Mouse (Mus musculus) layer of hippocampus, adult 2 months (tissue): Measurements from ENCODE around the gene Nrp1. TPM values are rescaled to one million over a fixed set of nuclear protein-coding genes. Genes with fewer than 3 reads are reported as not detected.

Experiments
- DNase-seq, 2 experiments: peaks; one replicate each; pipeline ENCODE4 v3.0.0; 2022; ENCODE audit warnings: low spot score in 2 of 2
- H3K27ac ChIP-seq: fragments of 200-600 bp; 2 replicates; pipeline ENCODE4 v1.8.1; 2022
- H3K4me3 ChIP-seq: fragments of 200-600 bp; 2 replicates; pipeline ENCODE4 v1.8.1; 2022; ENCODE audit warnings: mild to moderate bottlenecking
- CTCF ChIP-seq: fragments of 200-600 bp; conservative IDR thresholded peaks from 2 replicates; pipeline ENCODE4 v1.8.1; 2022; ENCODE audit warnings: antibody characterized with exemption, mild to moderate bottlenecking, moderate library complexity
- long read RNA-seq, 2 experiments: library from polyadenylated mRNA; stranded (forward); transcript quantifications; one replicate each; pipeline ENCODE4 v2.0.0; 2021; ENCODE audit warnings: borderline mapping rate in 2 of 2
- total RNA-seq, 2 experiments: library from RNA; stranded (reverse); gene quantifications; 2 replicates each; pipeline ENCODE4 v1.2.3; 2021

Nrp1 gene
- 100 to 1,000 TPM in 1 of 2 experiments, 10 to 100 TPM in 1; 98.8 to 106 TPM for total RNA-seq
- long read RNA-seq, experiment 1, transcript Nrp1-201 (17 exons, 3,597 nt) = major isoform, 27 of 46 reads
- long read RNA-seq, experiment 1, partial matches to known transcripts = 4 of 46 reads
- long read RNA-seq, experiment 1, other reads (novel, unspliced or antisense) = 15 of 46 reads
- long read RNA-seq, experiment 2, transcript Nrp1-201 (17 exons, 3,597 nt) = major isoform, 41 of 67 reads
- long read RNA-seq, experiment 2, partial matches to known transcripts = 12 of 67 reads
- long read RNA-seq, experiment 2, other reads (novel, unspliced or antisense) = 14 of 67 reads

DNA sequence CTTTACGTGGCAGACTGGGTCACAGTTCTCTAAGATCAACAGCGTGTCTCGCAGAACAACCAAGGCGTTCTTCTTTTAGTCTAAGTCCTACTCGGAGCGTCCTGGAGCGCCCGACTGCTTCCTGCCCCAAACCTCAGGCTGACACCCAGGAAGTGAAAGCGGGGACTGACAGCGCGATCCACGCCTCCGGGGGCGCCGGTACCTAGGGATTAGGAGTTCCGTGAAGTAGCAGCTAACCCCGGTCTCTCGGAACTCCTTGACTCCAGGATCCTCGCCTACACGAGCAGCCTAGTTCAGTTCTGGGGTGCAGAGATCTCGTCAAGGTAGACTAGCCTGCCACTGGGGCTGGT is at the start of gene Nrp1:
TSS of gene Nrp1 (plus strand) at position 199 of the 350 bp plus-strand sequence.
- Histone ChIP-seq H3K4me3 (peak within 1 kb of the TSS; percentile 88), H3K27ac (peak within 1 kb of the TSS; percentile 98)
- TF ChIP-seq CTCF = no peak
- no peak for DNase-seq

DNA sequence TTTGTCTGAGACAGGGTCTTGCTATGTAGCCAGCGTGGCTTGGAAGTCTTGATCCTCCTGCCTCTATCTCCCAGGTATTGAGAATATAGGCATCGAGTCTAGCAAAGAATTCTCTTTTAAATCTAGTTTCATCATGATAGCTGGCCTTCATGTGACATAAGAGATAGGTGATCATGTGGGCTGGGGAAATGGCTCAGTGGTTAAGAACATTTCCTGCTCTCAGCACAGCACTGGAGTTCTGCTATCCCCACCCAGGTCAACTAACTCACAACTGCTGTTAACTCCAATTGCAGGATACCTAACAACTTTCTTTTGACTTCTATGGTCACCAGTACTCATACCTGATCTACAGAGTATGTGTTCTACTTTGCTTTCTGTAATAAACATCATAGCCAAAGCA is 37.6 kb upstream of the Nrp1 start:
- no peak overlapping the region for H3K4me3 ChIP-seq
- DNase-seq = no peak
- H3K27ac ChIP-seq = no peak overlapping the region
- no peak for TF ChIP-seq CTCF

DNA sequence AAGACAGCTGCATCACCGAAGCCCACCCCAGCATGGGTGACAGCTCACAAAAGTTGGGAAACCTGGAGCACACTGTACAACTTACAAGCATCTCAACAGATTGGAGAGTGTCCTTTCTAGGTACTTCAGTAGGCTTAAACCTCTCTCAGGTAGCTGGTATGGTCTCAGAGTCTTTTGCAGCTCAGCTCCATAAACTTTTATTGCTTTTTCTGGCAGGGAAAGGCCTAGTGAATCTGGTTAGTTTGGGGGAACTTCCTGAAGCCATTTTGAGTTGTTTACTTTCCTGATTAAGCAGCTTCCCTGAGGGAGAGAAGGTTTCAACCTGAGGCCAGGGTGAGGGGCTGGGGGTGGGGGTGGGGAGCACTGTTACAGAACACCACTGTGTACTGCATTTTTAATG is 31.1 kb upstream of the Nrp1 start:
- Histone ChIP-seq H3K4me3 (no peak overlapping the region), H3K27ac (no peak overlapping the region)
- TF ChIP-seq CTCF = no peak
- no peak for DNase-seq

DNA sequence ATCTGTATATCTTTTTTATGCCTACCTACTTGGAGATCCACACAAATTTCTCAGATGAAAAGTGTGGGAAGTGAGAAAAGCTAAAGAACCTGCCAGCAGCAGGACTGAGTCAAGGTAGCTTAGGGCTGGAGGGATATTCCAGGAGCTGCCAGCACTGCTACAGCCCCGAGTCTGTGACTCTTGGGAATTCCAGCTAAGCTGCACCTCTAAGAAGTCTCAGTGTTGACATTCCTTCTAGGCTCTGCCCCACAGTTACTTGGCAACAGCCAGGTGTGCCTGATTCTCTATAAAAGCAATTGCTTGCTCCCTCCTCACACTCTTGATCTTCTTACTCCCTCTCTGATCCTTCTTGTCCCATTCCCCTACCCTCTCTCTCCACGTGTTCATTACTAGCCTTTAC is 30.5 kb upstream of the Nrp1 start:
- H3K4me3 ChIP-seq = no peak overlapping the region
- DNase-seq = no peak
- H3K27ac ChIP-seq = no peak overlapping the region
- TF ChIP-seq CTCF = no peak

DNA sequence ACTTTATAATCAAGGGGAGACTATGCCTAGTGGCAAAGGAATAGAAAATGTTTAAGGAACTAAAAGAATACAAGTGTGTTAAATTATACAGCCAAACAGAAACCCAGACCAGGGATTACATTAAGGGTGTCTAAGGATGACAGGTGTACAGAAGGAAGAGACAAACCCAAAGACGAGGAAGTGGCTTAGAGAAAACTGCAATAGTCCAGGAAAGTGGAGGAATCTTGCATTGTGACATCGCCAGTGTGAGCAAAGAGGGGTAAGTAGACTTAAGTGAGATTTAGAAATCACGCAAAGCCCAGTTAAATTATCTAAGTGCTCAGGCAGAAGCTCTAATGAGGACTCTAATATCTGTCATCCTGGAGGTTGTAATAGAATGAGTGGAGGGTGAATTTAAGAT is 28.9 kb upstream of the Nrp1 start:
- no peak for TF ChIP-seq CTCF
- Histone ChIP-seq H3K4me3 (no peak overlapping the region), H3K27ac (no peak overlapping the region)
- no peak for DNase-seq

DNA sequence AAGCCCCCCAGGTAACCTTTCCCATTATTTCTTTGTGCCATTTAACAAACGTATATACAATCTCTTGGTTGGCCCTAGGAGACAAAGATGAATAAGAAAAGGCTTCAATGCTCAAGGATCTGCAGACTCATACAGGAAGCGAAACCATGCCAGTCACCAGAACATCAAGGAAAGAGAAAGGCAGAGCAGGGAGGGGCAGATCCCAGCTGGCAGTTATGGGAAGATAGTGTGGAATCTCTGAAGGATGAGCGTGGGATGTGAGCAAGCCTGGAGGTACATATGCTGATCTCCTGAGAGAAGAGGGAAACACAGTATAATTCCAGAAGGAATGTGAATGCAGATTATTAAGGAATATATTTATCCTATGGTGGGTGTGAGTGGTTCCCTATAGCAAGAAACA is 22.4 kb upstream of the Nrp1 start:
- H3K27ac ChIP-seq = 0 out of 2 replicates have a peak overlapping the region, but pooled peaks have one; percentile 23
- no peak for TF ChIP-seq CTCF
- peak in 1 of 2 experiments; percentile 68 for DNase-seq

DNA sequence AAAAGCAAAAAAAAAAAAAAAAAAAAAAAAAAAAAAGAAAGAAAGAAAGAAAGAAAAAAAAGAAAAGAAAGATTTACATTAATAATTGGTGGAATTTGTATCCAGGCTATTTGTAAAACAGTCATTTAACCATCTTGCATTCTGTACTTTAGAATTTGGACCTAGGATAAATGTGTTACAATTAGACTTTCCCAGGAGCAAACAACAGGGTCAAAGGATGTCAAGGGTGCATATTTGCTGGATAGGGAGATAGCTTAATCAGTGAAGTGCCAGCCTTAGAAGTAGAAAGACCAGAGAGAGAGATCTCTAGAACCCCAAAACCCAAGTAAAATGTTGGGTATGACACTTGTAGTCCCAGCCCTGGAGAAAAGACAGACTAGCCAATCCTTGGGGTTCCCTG is 19.5 kb upstream of the Nrp1 start:
- no peak overlapping the region for H3K27ac ChIP-seq
- no peak overlapping the region for H3K4me3 ChIP-seq
- DNase-seq = no peak
- no peak for TF ChIP-seq CTCF

More for the DNA sequence above, 22.4 kb upstream of the Nrp1 start:
- H3K4me3 ChIP-seq = no peak overlapping the region

DNA sequence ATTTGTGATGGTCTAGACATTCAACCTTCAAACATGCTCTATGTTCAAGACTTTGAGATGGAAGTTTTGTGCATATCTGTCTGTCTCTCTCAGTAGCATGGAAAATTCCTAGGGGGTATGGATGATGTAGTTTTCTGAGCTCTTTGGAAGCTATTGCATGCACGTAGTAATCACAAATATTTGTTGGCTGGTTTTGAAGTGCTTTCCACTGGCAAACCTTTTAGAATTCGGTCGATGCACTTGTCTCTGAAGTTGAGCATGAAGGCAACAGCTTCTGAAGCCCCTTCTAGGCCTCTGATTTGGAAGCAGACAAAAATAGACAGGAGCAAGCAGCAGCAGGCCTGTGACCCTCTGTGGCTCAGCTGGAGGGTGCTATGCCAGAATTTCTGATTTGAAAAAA is 18.9 kb upstream of the Nrp1 start:
- TF ChIP-seq CTCF = no peak
- no peak overlapping the region for H3K4me3 ChIP-seq
- DNase-seq = no peak
- H3K27ac ChIP-seq = no peak overlapping the region

DNA sequence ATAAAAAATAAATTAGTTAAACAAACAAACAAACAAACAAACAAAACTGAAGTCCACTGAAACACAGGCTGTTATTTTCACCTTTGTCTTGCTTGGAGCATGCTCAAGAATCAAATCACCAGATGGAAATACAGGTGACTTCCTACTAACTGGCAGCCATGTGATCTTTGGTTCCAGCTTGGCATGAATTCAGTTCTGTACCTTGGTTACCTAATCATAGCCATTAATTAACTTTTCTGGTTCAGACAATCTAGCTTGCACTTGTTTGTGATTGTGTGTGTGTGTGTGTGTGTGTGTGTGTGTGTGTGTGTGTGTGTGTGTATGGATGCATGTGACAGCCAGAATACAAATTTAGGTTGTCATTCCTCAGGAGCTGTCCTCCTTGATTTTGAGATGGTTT is 8.0 kb upstream of the Nrp1 start:
- no peak overlapping the region for H3K4me3 ChIP-seq
- H3K27ac ChIP-seq = no peak overlapping the region
- DNase-seq = no peak
- no peak for TF ChIP-seq CTCF

DNA sequence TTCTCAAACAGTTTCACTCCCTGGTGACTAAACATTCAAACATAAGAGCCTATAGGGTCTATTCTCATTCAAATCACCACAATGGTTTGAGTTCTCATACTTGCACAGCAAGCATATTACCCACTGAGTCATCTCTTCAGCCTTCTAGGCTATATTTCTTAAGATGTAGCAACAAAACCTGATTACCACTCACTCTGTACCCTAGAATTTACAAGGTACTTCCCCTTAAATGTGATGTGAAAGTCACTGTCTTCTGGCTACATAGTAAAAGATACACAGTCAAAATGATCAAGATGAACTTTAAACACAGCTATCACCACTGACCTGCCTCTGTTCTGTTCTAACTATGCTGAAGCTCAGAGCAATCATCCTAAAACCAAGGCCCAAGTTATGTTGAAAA is 7.2 kb upstream of the Nrp1 start:
- Histone ChIP-seq H3K27ac (no peak overlapping the region), H3K4me3 (no peak overlapping the region)
- no peak for TF ChIP-seq CTCF
- no peak for DNase-seq

DNA sequence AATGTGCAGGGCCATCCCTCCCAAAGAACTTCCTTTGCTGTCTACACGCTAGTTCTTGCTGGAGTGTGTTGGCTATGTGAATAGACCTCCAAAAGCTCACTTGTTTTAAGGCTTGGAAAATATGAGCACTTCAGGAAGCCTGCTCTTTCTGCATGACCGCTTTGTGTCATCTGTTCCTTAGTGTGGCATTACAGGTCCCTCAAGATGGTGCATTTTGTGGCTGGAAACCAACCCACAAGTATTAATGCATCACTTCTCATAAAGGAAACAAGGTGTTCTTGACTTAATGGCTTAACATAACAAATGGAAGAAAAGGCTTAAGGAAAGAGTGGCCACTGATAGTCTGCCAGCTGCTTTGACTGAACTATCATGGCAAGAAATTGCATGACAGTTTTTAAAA is 5.6 kb upstream of the Nrp1 start:
- no peak for DNase-seq
- Histone ChIP-seq H3K27ac (no peak overlapping the region), H3K4me3 (no peak overlapping the region)
- no peak for TF ChIP-seq CTCF

DNA sequence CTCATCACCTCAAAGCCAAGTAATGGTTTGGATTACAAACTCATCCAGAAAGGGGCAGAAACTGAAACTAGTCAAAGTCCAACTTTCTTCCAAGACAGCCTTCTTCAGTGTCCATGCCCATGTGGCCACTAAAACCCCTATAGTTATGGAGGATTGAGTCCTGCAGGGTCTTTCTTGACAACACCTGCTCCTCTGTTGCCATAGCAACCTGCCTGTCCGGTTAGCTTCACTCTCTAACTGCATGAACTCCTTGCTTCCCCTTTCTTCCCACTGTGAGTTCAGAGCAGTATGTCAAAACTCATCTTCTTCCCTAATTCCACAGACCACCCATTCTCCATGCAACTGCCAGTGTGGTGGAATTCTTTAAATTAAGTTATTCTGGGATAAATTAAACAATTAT is 4.4 kb upstream of the Nrp1 start:
- Histone ChIP-seq H3K4me3 (no peak overlapping the region), H3K27ac (no peak overlapping the region)
- DNase-seq = no peak
- TF ChIP-seq CTCF = no peak

DNA sequence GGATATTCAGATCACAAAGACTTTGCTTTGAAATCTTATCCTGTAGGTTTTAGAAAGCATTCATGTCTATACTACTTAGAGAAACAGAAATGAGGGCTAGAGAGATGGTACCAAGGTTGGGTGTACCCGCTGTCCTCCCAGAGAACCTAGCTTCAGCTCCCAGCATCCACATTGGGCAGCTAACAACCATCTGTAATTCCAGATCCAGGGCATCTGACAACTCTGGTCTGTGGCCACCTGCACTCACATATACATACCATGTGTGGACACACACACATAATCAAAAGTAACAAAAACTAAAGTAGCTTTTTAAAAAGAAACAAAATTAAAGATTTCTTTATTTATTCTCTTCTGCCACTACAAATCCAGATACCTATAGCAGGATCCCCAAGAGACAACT is 3.3 kb upstream of the Nrp1 start:
- Histone ChIP-seq H3K4me3 (no peak overlapping the region), H3K27ac (no peak overlapping the region)
- no peak for TF ChIP-seq CTCF
- no peak for DNase-seq

DNA sequence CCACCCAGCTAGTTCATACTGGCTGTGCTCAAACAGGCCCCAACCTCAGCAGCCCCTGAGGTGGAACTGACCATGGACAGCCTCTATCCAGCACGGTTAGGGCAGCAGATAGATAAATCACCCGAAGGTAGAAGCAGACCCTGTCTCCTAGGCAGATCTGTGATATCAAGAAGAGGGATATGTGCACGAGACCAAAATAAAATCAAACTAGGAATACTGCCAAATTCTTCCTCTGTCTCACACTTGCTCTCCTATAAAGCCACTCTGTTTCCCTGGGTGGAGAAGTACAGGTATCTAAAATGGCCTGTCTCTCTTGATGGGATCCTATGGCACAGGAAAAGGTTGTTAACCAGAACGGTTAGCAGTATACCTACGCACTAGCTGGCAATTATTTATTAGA is 2.2 kb upstream of the Nrp1 start:
- Histone ChIP-seq H3K4me3 (peak overlapping the region; percentile 88; the same call in 1 of the 2 replicates), H3K27ac (peak overlapping the region; percentile 98)
- TF ChIP-seq CTCF = no peak
- no peak for DNase-seq
